Mouse (Mus musculus) bone marrow macrophage, adult 2 months (primary cell): ENCODE data around the gene Slc22a18.

Source experiments
- CTCF ChIP-seq: IDR thresholded peaks from 2 replicates; pipeline ENCODE4 v1.5.1; 2012; ENCODE audit warnings: low read depth, mild to moderate bottlenecking, low read length, moderate library complexity
- POLR2A ChIP-seq: IDR thresholded peaks from 2 replicates; pipeline ENCODE4 v1.6.1; 2012; ENCODE audit warnings: mild to moderate bottlenecking, low read depth, low read length, borderline replicate concordance

DNA sequence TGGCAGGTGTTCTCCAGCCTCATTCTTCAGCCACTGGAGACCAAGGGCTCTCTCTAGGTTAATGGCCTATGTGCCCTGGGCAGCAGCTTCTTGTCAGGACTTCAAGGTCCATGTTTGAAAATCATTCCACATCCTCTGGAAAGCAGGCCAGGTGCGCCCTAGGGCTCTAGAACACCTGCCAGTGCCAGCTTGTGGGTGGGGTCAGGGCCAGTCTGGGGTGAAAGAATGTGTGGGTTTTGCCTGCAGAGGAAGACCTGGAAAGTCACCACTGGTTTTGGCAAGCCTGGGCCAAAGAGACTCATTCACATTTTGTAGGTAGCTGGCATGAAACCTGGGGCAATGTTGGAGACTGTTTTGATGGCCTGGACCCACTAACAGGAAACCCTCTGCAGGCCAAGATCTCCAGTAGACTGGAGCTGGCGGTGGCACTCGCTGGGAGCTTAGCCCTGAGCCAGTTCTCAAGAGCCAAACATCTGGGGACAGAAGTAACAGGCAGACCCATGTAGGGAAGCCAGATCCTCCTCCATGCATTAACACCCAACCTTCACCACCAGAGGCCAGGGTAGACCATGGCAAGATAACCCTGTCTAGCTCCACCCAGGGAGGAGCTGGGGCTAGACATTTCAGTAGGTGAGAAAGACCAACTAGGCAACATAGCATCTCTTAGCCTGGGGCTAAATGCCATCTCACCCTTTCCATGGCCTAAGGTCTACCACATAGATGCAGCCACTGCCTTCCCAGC lies 37.2 kb downstream of the Slc22a18 start:
- TF ChIP-seq POLR2A (no peak), CTCF (no peak)
